Mouse (Mus musculus): Measurements from ENCODE around the gene Folr2. TPM values are rescaled to one million over a fixed set of nuclear protein-coding genes. Genes with fewer than 3 reads are reported as not detected.
A peak's percentile ranks its signal among the peaks of the same experiment; 100 is the strongest.

The Folr2 gene
- total RNA-seq, 2 experiments from 2014 or later, result not detected

- TF ChIP-seq CTCF (IDR thresholded peaks at IDR 0.05), result no peak; the same call in 1 of the 2 replicates
- no peak for DNase-seq (ENCODE audit: extremely low spot score in 1 of 2, low spot score in 2 of 2)
- H3K4me3 ChIP-seq, result no peak overlapping the region
- no peak overlapping the region for H3K27ac ChIP-seq
- intact Hi-C loops (cut with DNase I), result no loop called here
Observed at GRCm38 (mm10) chr7:101862291-101862690, 5.3 kb upstream of the Folr2 start.

DNA sequence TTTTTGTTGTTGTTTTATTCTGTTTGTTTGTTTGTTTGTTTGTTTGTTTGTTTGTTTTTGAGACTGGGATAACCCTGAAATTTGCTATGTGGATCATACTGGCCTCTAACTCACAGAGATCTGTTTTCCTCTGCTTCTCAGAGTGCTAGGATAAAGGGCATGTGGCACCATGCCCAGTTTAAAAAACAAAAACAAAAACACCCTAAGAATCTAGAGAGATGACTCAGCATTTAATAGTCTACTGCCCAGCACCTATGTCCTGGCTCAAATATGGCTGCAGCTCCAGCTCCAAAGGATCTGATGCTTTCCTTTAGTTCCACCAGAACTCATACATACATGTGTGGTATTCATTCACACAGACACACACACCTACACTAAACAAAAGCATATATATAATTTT lies 4.0 kb upstream of the Folr2 start:
- Histone ChIP-seq H3K4me3 (no peak overlapping the region), H3K27ac (no peak overlapping the region)
- no peak for TF ChIP-seq CTCF (IDR thresholded peaks at IDR 0.05)
- DNase-seq (ENCODE audit: extremely low spot score in 1 of 2, low spot score in 2 of 2), result no peak
- intact Hi-C loops (cut with DNase I), result no loop called here

GRCm38 (mm10) chr7:101858362-101858761 lies 1.4 kb upstream of the Folr2 start:
- intact Hi-C loops (cut with DNase I), result no loop called here
- DNase-seq (ENCODE audit: extremely low spot score in 1 of 2, low spot score in 2 of 2), result no peak
- no peak for TF ChIP-seq CTCF (IDR thresholded peaks at IDR 0.05)
- no peak overlapping the region for H3K4me3 ChIP-seq
- H3K27ac ChIP-seq, result no peak overlapping the region

DNA sequence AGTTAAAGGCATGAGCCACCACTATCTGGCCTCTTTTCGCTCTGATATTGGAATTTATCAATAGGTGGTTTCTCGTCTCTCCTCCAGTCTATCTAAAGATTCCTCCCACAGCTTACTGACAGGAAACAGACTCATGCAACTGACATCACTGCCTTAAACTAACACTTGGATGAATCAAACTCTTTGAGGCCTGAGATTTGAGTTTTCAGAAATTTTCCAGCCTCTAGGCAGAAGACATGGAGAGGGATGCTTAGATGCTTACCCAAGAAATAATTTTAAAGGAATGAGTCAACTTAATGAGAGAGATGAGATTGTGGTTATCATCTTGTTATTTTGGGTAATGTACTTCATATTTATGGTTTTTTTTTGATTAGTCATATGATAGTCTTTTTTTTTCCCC lies 3.2 kb downstream of the Folr2 start:
- no peak overlapping the region for H3K4me3 ChIP-seq
- no peak for TF ChIP-seq CTCF (IDR thresholded peaks at IDR 0.05)
- DNase-seq (ENCODE audit: extremely low spot score in 1 of 2, low spot score in 2 of 2), result no peak
- intact Hi-C loops (cut with DNase I), result no loop called here
- H3K27ac ChIP-seq, result no peak overlapping the region

GRCm38 (mm10) chr7:101852846-101853245 lies 4.1 kb downstream of the Folr2 start:
- no peak overlapping the region for H3K27ac ChIP-seq
- no peak overlapping the region for H3K4me3 ChIP-seq
- intact Hi-C loops (cut with DNase I), result no loop called here
- no peak for TF ChIP-seq CTCF (IDR thresholded peaks at IDR 0.05)
- DNase-seq (ENCODE audit: extremely low spot score in 1 of 2, low spot score in 2 of 2), result no peak

GRCm38 (mm10) chr7:101851689-101852088 lies 5.3 kb downstream of the Folr2 start:
- intact Hi-C loops (cut with DNase I), result no loop called here
- H3K4me3 ChIP-seq, result no peak overlapping the region
- no peak for TF ChIP-seq CTCF (IDR thresholded peaks at IDR 0.05)
- DNase-seq (ENCODE audit: extremely low spot score in 1 of 2, low spot score in 2 of 2), result no peak
- H3K27ac ChIP-seq, result no peak overlapping the region

GRCm38 (mm10) chr7:101847934-101848333 lies 9.1 kb downstream of the Folr2 start:
- Histone ChIP-seq H3K4me3 (no peak overlapping the region), H3K27ac (no peak overlapping the region)
- no peak for DNase-seq (ENCODE audit: extremely low spot score in 1 of 2, low spot score in 2 of 2)
- intact Hi-C loops (cut with DNase I), result no loop called here
- TF ChIP-seq CTCF (IDR thresholded peaks at IDR 0.05), result no peak; the same call in 1 of the 2 replicates

GRCm38 (mm10) chr7:101844186-101844585 lies 12.8 kb downstream of the Folr2 start:
- no peak for DNase-seq (ENCODE audit: extremely low spot score in 1 of 2, low spot score in 2 of 2)
- no peak for TF ChIP-seq CTCF (IDR thresholded peaks at IDR 0.05)
- Histone ChIP-seq H3K4me3 (no peak overlapping the region), H3K27ac (no peak overlapping the region)
- intact Hi-C loops (cut with DNase I), result no loop called here

GRCm38 (mm10) chr7:101837606-101838471 lies 19.2 kb downstream of the Folr2 start, which contains the start of gene Inppl1:
Gene Inppl1 (minus strand): TSS chr7:101838229.
- Histone ChIP-seq H3K27ac (peak within 1 kb of the TSS; percentile 91), H3K4me3 (peak within 1 kb of the TSS; percentile 77)
- peak; percentile 75 to 77 for DNase-seq (ENCODE audit: extremely low spot score in 1 of 2, low spot score in 2 of 2)
- intact Hi-C loops (cut with DNase I), result loop anchor here (1.0 to 5.0 kb wide), 2 partner anchors 44 to 58 kb away; no protein-coding TSS in a partner anchor
- TF ChIP-seq CTCF (IDR thresholded peaks at IDR 0.05), result peak; percentile 53

DNA sequence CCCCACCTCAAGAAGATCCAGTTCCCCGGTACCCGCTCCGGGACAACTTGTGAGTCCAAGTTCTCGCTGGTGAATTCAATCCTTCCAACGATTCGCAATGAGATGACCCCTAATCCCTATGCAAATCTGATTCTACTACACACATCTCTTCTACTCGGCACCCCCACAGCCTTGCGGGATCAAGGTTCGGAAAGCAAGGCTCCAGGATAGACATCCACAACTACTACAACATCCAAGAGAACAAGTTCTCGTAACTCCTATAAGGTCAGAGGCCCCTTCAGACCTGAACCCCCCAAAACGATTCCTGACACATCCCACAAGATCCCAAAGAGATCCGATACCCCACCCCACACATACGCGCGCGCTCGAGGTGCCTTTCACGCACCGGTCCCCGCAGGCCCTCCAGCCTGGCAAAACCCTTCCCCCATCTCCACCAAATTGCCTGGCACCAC lies 19.8 kb downstream of the Folr2 start:
- intact Hi-C loops (cut with DNase I), result loop anchor here (1.0 to 5.0 kb wide), 2 partner anchors 45 to 59 kb away; no protein-coding TSS in a partner anchor
- Histone ChIP-seq H3K27ac (peak overlapping the region; percentile 91), H3K4me3 (peak overlapping the region; percentile 77)
- no peak for TF ChIP-seq CTCF (IDR thresholded peaks at IDR 0.05)
- no peak for DNase-seq (ENCODE audit: extremely low spot score in 1 of 2, low spot score in 2 of 2)

- no peak for TF ChIP-seq CTCF (IDR thresholded peaks at IDR 0.05)
- Histone ChIP-seq H3K4me3 (peak overlapping the region; percentile 77), H3K27ac (peak overlapping the region; percentile 91)
- peak; percentile 45 to 59 for DNase-seq (ENCODE audit: extremely low spot score in 1 of 2, low spot score in 2 of 2)
- intact Hi-C loops (cut with DNase I), result loop anchor here (1.0 to 5.0 kb wide), 3 partner anchors 46 to 157 kb away; no protein-coding TSS in a partner anchor
Observed at GRCm38 (mm10) chr7:101836271-101837153, 20.5 kb downstream of the Folr2 start.
